Mouse (Mus musculus) embryonic stem cell, embryonic (primary cell): Measurements from ENCODE around the gene Myrf.

Experiments
- CTCF ChIA-PET, 4 experiments: fragments of 300-600 bp in 2 of 4; fragments of 350-600 bp in 2 of 4; sonication (Branson Sonifier 250); formaldehyde crosslinking; loops; one replicate each; lab custom pipeline; 2022; ENCODE audit warnings: inconsistent platforms in 2 of 4; lab: Charles Lee
- POLR2A ChIA-PET, 4 experiments: fragments of 300-600 bp in 2 of 4; fragments of 350-600 bp in 2 of 4; sonication (Branson Sonifier 250); formaldehyde crosslinking; loops; one replicate each; lab custom pipeline; 2022; ENCODE audit warnings: antibody characterized with exemption in 4 of 4, inconsistent platforms in 1 of 4; lab: Charles Lee

The Myrf gene

GRCm38 (mm10) chr19:10167951-10168350, 72.6 kb downstream of the Myrf start:
- CTCF ChIA-PET, result interaction anchor here in 1 of 4 experiments (0.7 kb wide), 1 partner anchor 81 kb away, joined by 3 read pairs; no protein-coding TSS in a partner anchor
- POLR2A ChIA-PET, result interaction anchor here in 2 of 4 experiments (1.3 to 4.6 kb wide), 2 partner anchors 14 to 30 kb away, joined by 3 to 47 read pairs; partner anchors contain the start of gene Fads1 (in 1 of the 2)

GRCm38 (mm10) chr19:10167112-10167511, 73.4 kb downstream of the Myrf start:
- ChIA-PET POLR2A (interaction anchor here in 2 of 4 experiments (1.3 kb wide), 2 partner anchors 8 to 29 kb away, joined by 3 read pairs; no protein-coding TSS in a partner anchor), CTCF (interaction anchor here in 1 of 4 experiments (1.4 kb wide), 1 partner anchor 16 kb away, joined by 4 read pairs; the partner anchor contains the start of gene Fads1)

GRCm38 (mm10) chr19:10165928-10166327, 74.6 kb downstream of the Myrf start:
- CTCF ChIA-PET, result interaction anchor here in 2 of 4 experiments (1.0 to 1.4 kb wide), 2 partner anchors 17 to 187 kb away, joined by 3 to 4 read pairs; partner anchors contain the start of gene Fads1 (in 1 of the 2)
- POLR2A ChIA-PET, result interaction anchor here in 1 of 4 experiments (1.3 kb wide), 1 partner anchor 10 kb away, joined by 3 read pairs; no protein-coding TSS in a partner anchor

GRCm38 (mm10) chr19:10163896-10164295, 76.7 kb downstream of the Myrf start:
- ChIA-PET POLR2A (interaction anchor here (0.7 to 1.5 kb wide), 4 partner anchors 10 to 73 kb away, joined by 3 read pairs; no protein-coding TSS in a partner anchor), CTCF (interaction anchor here in 1 of 4 experiments (1.1 kb wide), 1 partner anchor 19 kb away, joined by 4 read pairs; the partner anchor contains the start of gene Fads1)
